Mouse (Mus musculus) limb, embryonic 13.5 days (tissue): ENCODE results near the gene C730034F03Rik. TPM values are rescaled to one million over a fixed set of nuclear protein-coding genes. Genes with fewer than 3 reads are reported as not detected.

Source experiments
- ATAC-seq: fragments of 200-750 bp; cut with Nextera tagmentation; 2 replicates; pipeline ENCODE4 v1.8.0; 2017; ENCODE audit warnings: low read depth, moderate number of reproducible peaks, moderate TSS enrichment; ENCODE audit not compliant: low FRiP score
- H3K27ac ChIP-seq: fragments of 300-500 bp; sonication (generic); 2 replicates; pipeline ENCODE4 v1.5.1; 2015; ENCODE audit warnings: inconsistent platforms, mild to moderate bottlenecking, moderate library complexity
- H3K27me3 ChIP-seq: fragments of 300-500 bp; sonication (generic); 2 replicates; pipeline ENCODE4 v1.6.1; 2015; ENCODE audit warnings: mild to moderate bottlenecking, inconsistent platforms
- H3K36me3 ChIP-seq: fragments of 300-500 bp; sonication (generic); 2 replicates; pipeline ENCODE4 v1.6.1; 2015; ENCODE audit warnings: inconsistent platforms, mild to moderate bottlenecking, moderate library complexity
- H3K4me1 ChIP-seq: fragments of 300-500 bp; sonication (generic); 2 replicates; pipeline ENCODE4 v1.6.1; 2015; ENCODE audit warnings: inconsistent platforms
- H3K4me2 ChIP-seq: fragments of 300-500 bp; sonication (generic); replicated peaks from 2 replicates; pipeline ENCODE4 v1.6.1; 2015; ENCODE audit warnings: inconsistent platforms, mild to moderate bottlenecking, moderate library complexity
- H3K4me3 ChIP-seq: fragments of 300-500 bp; sonication (generic); 2 replicates; pipeline ENCODE4 v1.5.1; 2015; ENCODE audit warnings: moderate library complexity, mild to moderate bottlenecking, inconsistent platforms
- H3K9ac ChIP-seq: fragments of 300-500 bp; sonication (generic); 2 replicates; pipeline ENCODE4 v1.6.1; 2015; ENCODE audit warnings: mild to moderate bottlenecking, inconsistent platforms
- H3K9me3 ChIP-seq: fragments of 300-500 bp; sonication (generic); 2 replicates; pipeline ENCODE4 v1.6.1; 2016; ENCODE audit warnings: inconsistent platforms
- WGBS: fragments of 180-500 bp; shearing (Covaris S2); methylation state at CpG from one replicate; pipeline ENCODE4 v1.1.7; 2015; 5-methylcytosine and 5-hydroxymethylcytosine counted together
- polyA plus RNA-seq: library from polyadenylated mRNA; unstranded; fragments of >200 nt; fragmentation: Nextera tagmentation; extraction: Ambion mirVana; gene quantifications from 2 replicates; pipeline ENCODE4 v1.2.1, GENCODE M21; 2015

The C730034F03Rik gene
- polyA plus RNA-seq, 1 experiment from 2014 or later = 3.5 TPM

GRCm38 (mm10) chr15:89435878-89436277 lies 6.5 kb downstream of the C730034F03Rik start:
- H3K9ac ChIP-seq = no peak overlapping the region
- no peaks in the 10 kb centered on the region for H3K4me1 ChIP-seq
- no peak overlapping the region for H3K4me3 ChIP-seq
- no peak for ATAC-seq
- no peaks in the 10 kb centered on the region for H3K36me3 ChIP-seq
- H3K4me2 ChIP-seq = no peak overlapping the region
- no peaks in the 10 kb centered on the region for H3K27me3 ChIP-seq
- no peaks in the 10 kb centered on the region for H3K9me3 ChIP-seq
- H3K27ac ChIP-seq = no peak overlapping the region
- 85% methylated on average over 5 of the region's 5 CpGs for WGBS

- Histone ChIP-seq H3K9me3 (no peaks in the 10 kb centered on the region), H3K4me2 (no peak overlapping the region), H3K36me3 (no peaks in the 10 kb centered on the region), H3K27me3 (0 out of 2 replicates have a peak, but pooled peaks cover 2% of the 10 kb centered on the region), H3K4me3 (no peak overlapping the region), H3K4me1 (no peaks in the 10 kb centered on the region), H3K27ac (no peak overlapping the region), H3K9ac (no peak overlapping the region)
- no peak for ATAC-seq
- 42% methylated on average over 8 of the region's 8 CpGs for WGBS
These were observed 13.2 kb downstream of the C730034F03Rik start for GRCm38 (mm10) chr15:89442486-89443070.

- Histone ChIP-seq H3K27me3 (peaks cover 43% of the 10 kb centered on the region), H3K4me3 (peak overlapping the region; percentile 54), H3K27ac (no peak overlapping the region), H3K9me3 (no peaks in the 10 kb centered on the region), H3K4me2 (peak overlapping the region; percentile 88), H3K36me3 (no peaks in the 10 kb centered on the region), H3K4me1 (peaks cover 12% of the 10 kb centered on the region), H3K9ac (no peak overlapping the region)
- 5% methylated on average over 24 of the region's 24 CpGs for WGBS
- ATAC-seq = peak; percentile 76
These were observed 23.8 kb downstream of the C730034F03Rik start for GRCm38 (mm10) chr15:89452906-89453864.

- no peaks in the 10 kb centered on the region for H3K36me3 ChIP-seq
- H3K4me1 ChIP-seq = peaks cover 12% of the 10 kb centered on the region
- ATAC-seq = 0 out of 2 replicates have a peak, but pooled peaks have one; percentile 55
- H3K4me3 ChIP-seq = peak within 1 kb of the TSS; percentile 54
- H3K4me2 ChIP-seq = peak within 1 kb of the TSS; percentile 88
- H3K9ac ChIP-seq = peak within 1 kb of the TSS; percentile 43; the same call in 1 of the 2 replicates
- no peak within 1 kb of the TSS for H3K27ac ChIP-seq
- peaks cover 43% of the 10 kb centered on the region for H3K27me3 ChIP-seq
- 2% methylated on average over 53 of the region's 53 CpGs for WGBS
- H3K9me3 ChIP-seq = no peaks in the 10 kb centered on the region
These were observed 24.6 kb downstream of the C730034F03Rik start, which contains the start of gene Mapk8ip2 for GRCm38 (mm10) chr15:89453865-89454478. Gene Mapk8ip2 (plus strand): TSS chr15:89453913.

- Histone ChIP-seq H3K27ac (no peak overlapping the region), H3K9me3 (no peaks in the 10 kb centered on the region), H3K9ac (no peak overlapping the region), H3K36me3 (no peaks in the 10 kb centered on the region), H3K4me3 (no peak overlapping the region), H3K4me1 (peaks cover 12% of the 10 kb centered on the region), H3K4me2 (peak overlapping the region; percentile 88; the same call in 1 of the 2 replicates), H3K27me3 (peaks cover 43% of the 10 kb centered on the region)
- no peak for ATAC-seq
- WGBS = 12% methylated on average over 5 of the region's 6 CpGs
These were observed 25.5 kb downstream of the C730034F03Rik start for GRCm38 (mm10) chr15:89454857-89455256.

- Histone ChIP-seq H3K9ac (no peak overlapping the region), H3K4me2 (no peak overlapping the region), H3K9me3 (no peaks in the 10 kb centered on the region), H3K4me3 (no peak overlapping the region), H3K27me3 (peaks cover 43% of the 10 kb centered on the region), H3K27ac (no peak overlapping the region), H3K36me3 (no peaks in the 10 kb centered on the region), H3K4me1 (peaks cover 12% of the 10 kb centered on the region)
- no peak for ATAC-seq
- 78% methylated on average over 6 of the region's 6 CpGs for WGBS
These were observed 26.3 kb downstream of the C730034F03Rik start for GRCm38 (mm10) chr15:89455642-89456041.

- no peak overlapping the region for H3K4me3 ChIP-seq
- no peaks in the 10 kb centered on the region for H3K36me3 ChIP-seq
- ATAC-seq = no peak
- peaks cover 30% of the 10 kb centered on the region for H3K27me3 ChIP-seq
- no peak overlapping the region for H3K27ac ChIP-seq
- no peaks in the 10 kb centered on the region for H3K9me3 ChIP-seq
- no peak overlapping the region for H3K9ac ChIP-seq
- 94% methylated on average over 15 of the region's 15 CpGs for WGBS
- peaks cover 7% of the 10 kb centered on the region for H3K4me1 ChIP-seq
- H3K4me2 ChIP-seq = no peak overlapping the region
These were observed 29.6 kb downstream of the C730034F03Rik start for GRCm38 (mm10) chr15:89458942-89459341.

GRCm38 (mm10) chr15:89459821-89460220 lies 30.4 kb downstream of the C730034F03Rik start:
- Histone ChIP-seq H3K27me3 (peaks cover 21% of the 10 kb centered on the region), H3K9ac (no peak overlapping the region; the same call in 1 of the 2 replicates), H3K9me3 (no peaks in the 10 kb centered on the region), H3K4me2 (no peak overlapping the region), H3K4me1 (no peaks in the 10 kb centered on the region), H3K36me3 (no peaks in the 10 kb centered on the region), H3K27ac (no peak overlapping the region), H3K4me3 (no peak overlapping the region)
- WGBS = 87% methylated on average over 7 of the region's 7 CpGs
- ATAC-seq = no peak

GRCm38 (mm10) chr15:89460298-89460697 lies 30.9 kb downstream of the C730034F03Rik start:
- 64% methylated on average over 10 of the region's 10 CpGs for WGBS
- no peak overlapping the region for H3K9ac ChIP-seq
- ATAC-seq = no peak
- no peaks in the 10 kb centered on the region for H3K36me3 ChIP-seq
- H3K9me3 ChIP-seq = no peaks in the 10 kb centered on the region
- H3K4me1 ChIP-seq = no peaks in the 10 kb centered on the region
- H3K27ac ChIP-seq = no peak overlapping the region
- H3K4me2 ChIP-seq = no peak overlapping the region
- peaks cover 16% of the 10 kb centered on the region for H3K27me3 ChIP-seq
- no peak overlapping the region for H3K4me3 ChIP-seq

- H3K27me3 ChIP-seq = peaks cover 9% of the 10 kb centered on the region; the same call in 1 of the 2 replicates
- H3K4me3 ChIP-seq = no peak overlapping the region
- H3K36me3 ChIP-seq = no peaks in the 10 kb centered on the region
- no peak overlapping the region for H3K9ac ChIP-seq
- H3K4me2 ChIP-seq = no peak overlapping the region
- WGBS = 79% methylated on average over 15 of the region's 15 CpGs
- no peak overlapping the region for H3K27ac ChIP-seq
- H3K9me3 ChIP-seq = no peaks in the 10 kb centered on the region
- H3K4me1 ChIP-seq = no peaks in the 10 kb centered on the region
- no peak for ATAC-seq
These were observed 31.9 kb downstream of the C730034F03Rik start for GRCm38 (mm10) chr15:89461321-89461720.

- Histone ChIP-seq H3K9me3 (no peaks in the 10 kb centered on the region), H3K36me3 (no peaks in the 10 kb centered on the region), H3K4me3 (no peak overlapping the region), H3K4me2 (no peak overlapping the region), H3K9ac (no peak overlapping the region), H3K27me3 (peaks cover 6% of the 10 kb centered on the region; the same call in 1 of the 2 replicates), H3K4me1 (no peaks in the 10 kb centered on the region), H3K27ac (no peak overlapping the region)
- ATAC-seq = no peak
- WGBS = 68% methylated on average over 7 of the region's 7 CpGs
These were observed 32.8 kb downstream of the C730034F03Rik start for GRCm38 (mm10) chr15:89462176-89462575.
